Mouse (Mus musculus): Measurements from ENCODE around the gene Tmem234.

- no peak for TF ChIP-seq CTCF (IDR thresholded peaks at IDR 0.05; ENCODE audit: borderline replicate concordance, extremely low read depth, insufficient read depth, insufficient read length)
- TF ChIP-seq POLR2A (IDR thresholded peaks at IDR 0.05; ENCODE audit: borderline replicate concordance, extremely low read depth, insufficient read depth, insufficient read length, poor library complexity, severe bottlenecking) = no peak
These were observed 32.1 kb upstream of the Tmem234 start for GRCm38 (mm10) chr4:129568366-129568765.
